Mouse (Mus musculus) forebrain, embryonic 15.5 days (tissue): ENCODE results near the gene Gm9857. TPM values are rescaled to one million over a fixed set of nuclear protein-coding genes. Genes with fewer than 3 reads are reported as not detected.

ENCODE experiments used
- ATAC-seq: fragments of 200-750 bp; cut with Nextera tagmentation; replicated peaks from 2 replicates; pipeline ENCODE4 v1.8.0; 2017; ENCODE audit warnings: mild to moderate bottlenecking, moderate TSS enrichment, moderate library complexity
- H3K27ac ChIP-seq: fragments of 300-500 bp; sonication (generic); replicated peaks from 2 replicates; pipeline ENCODE4 v1.5.1; 2015; ENCODE audit warnings: mild to moderate bottlenecking, inconsistent platforms
- H3K27me3 ChIP-seq: fragments of 300-500 bp; sonication (generic); 2 replicates; pipeline ENCODE4 v1.6.1; 2015; ENCODE audit warnings: inconsistent platforms
- H3K36me3 ChIP-seq: fragments of 300-500 bp; sonication (generic); 2 replicates; pipeline ENCODE4 v1.6.1; 2015; ENCODE audit warnings: mild to moderate bottlenecking, inconsistent platforms
- H3K4me1 ChIP-seq: fragments of 300-500 bp; sonication (generic); 2 replicates; pipeline ENCODE4 v1.6.1; 2015; ENCODE audit warnings: inconsistent platforms
- H3K4me2 ChIP-seq: fragments of 300-500 bp; sonication (generic); replicated peaks from 2 replicates; pipeline ENCODE4 v1.6.1; 2015; ENCODE audit warnings: mild to moderate bottlenecking, inconsistent platforms
- H3K4me3 ChIP-seq: fragments of 300-500 bp; sonication (generic); 2 replicates; pipeline ENCODE4 v1.5.1; 2015; ENCODE audit warnings: mild to moderate bottlenecking, inconsistent platforms
- H3K9ac ChIP-seq: fragments of 300-500 bp; sonication (generic); replicated peaks from 2 replicates; pipeline ENCODE4 v1.6.1; 2015; ENCODE audit warnings: mild to moderate bottlenecking, inconsistent platforms
- H3K9me3 ChIP-seq: fragments of 300-500 bp; sonication (generic); 2 replicates; pipeline ENCODE4 v1.6.1; 2016; ENCODE audit warnings: inconsistent platforms
- WGBS: fragments of 180-500 bp; shearing (Covaris S2); methylation state at CpG from one replicate; pipeline ENCODE4 v1.1.7; 2015; ENCODE audit warnings: mixed read lengths; 5-methylcytosine and 5-hydroxymethylcytosine counted together
- polyA plus RNA-seq: library from polyadenylated mRNA; unstranded; fragments of >200 nt; fragmentation: Nextera tagmentation; extraction: Ambion mirVana; gene quantifications from 2 replicates; pipeline ENCODE4 v1.2.1, GENCODE M21; 2015

The Gm9857 gene
- polyA plus RNA-seq: 0.75 and 0.78 TPM in 2 replicates

DNA sequence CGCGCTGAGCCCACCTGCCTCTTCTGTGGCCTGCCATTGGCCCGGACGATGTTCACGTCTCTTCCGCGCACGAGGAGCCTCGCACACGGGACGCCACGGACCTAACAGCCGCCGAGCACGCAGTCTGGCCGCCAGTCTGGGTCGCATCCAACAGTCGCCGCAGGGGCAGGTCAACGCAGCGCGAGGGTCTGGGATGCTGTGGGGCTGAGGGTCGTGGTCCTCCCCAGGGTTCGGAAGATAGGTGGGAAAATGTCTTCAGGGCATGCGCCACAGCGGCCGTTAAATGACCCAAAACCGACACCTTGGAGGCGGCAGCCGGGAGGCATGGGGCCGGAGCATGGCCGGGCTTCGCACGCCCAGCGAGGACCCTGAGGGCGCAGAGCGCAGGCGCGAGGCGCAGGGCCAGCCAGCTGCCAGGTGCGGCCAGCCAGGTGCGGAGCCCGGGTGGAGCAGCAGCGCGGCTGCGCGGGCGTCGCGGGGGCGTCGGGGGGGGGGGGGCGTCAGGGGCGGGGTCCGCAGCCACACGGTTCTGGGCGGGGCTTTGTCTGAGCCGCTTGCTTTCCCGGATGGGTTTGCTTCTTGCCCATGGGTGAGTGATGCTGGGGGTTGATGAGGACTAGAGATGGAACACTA is at the start of gene Gm9857:
Gm9857 (minus strand) TSS at position 445 of the 633 bp plus-strand sequence.
- Histone ChIP-seq H3K4me2 (peak within 1 kb of the TSS; percentile 55), H3K27ac (no peak within 1 kb of the TSS), H3K4me3 (peak within 1 kb of the TSS; percentile 40), H3K36me3 (no peaks in the 10 kb centered on the region), H3K4me1 (peaks cover 5% of the 10 kb centered on the region; the same call in 1 of the 2 replicates), H3K9me3 (no peaks in the 10 kb centered on the region), H3K27me3 (no peaks in the 10 kb centered on the region), H3K9ac (0 out of 2 replicates have a peak within 1 kb of the TSS, but pooled peaks have one; percentile 4)
- peak; percentile 82 for ATAC-seq
- WGBS: 64% methylated on average over 43 of the region's 59 CpGs

DNA sequence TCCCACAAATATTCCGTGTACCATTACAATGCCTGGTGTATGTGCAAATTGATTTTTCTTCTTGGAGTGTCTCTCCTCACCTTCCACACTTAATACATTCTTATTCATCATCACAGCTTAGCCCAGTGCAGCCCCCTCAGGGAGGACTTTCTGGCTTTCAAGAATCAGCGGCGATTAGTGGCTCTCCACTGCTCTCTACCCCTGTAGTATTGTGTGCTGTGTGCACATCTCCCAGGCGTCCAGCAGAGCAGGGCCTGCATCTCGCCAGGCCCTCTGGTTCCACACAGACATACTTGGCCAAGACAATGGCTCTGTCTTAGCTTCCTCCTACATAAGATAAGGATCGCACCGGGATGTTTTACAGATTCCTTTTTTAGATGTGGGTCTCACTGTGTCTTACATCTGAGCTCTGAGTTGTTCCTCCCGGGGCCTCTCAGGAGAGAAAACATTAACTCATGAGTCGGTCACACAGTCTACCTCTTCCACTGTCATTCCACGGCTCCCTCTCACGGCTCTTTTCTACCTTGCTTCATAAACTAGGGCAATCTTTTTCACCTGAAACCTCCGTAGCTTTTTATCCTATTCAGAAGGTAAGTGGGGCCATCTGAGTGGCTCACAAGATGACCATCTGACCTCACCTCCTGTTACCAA is 46.9 kb upstream of the Gm9857 start:
- Histone ChIP-seq H3K9me3 (no peaks in the 10 kb centered on the region), H3K4me3 (no peak overlapping the region), H3K4me2 (no peak overlapping the region), H3K4me1 (no peaks in the 10 kb centered on the region), H3K27ac (peak overlapping the region; percentile 58; the same call in 1 of the 2 replicates), H3K36me3 (peaks cover 17% of the 10 kb centered on the region), H3K9ac (no peak overlapping the region), H3K27me3 (no peaks in the 10 kb centered on the region)
- peak; percentile 57 for ATAC-seq
- 61% methylated on average over 12 of the region's 12 CpGs for WGBS

DNA sequence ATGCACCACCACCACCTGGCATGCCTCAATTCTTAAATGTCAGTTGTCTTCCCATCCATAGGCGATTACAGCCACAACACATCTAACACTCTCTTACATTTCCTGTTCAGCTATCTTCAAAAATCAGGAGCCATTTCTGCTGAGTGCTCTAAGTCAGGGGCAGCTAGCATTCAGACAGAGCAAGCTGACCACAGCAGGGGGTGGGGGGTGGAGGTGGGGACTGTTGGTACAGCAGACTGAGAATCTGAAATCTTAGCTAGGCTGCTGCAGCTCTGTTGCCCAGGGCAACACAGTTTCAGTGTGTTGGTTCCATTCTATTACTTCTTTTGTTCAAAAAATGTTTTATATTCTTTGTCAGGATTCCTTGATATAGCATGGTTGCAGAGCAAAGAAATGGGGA is 46.3 kb upstream of the Gm9857 start:
- H3K4me3 ChIP-seq: no peak overlapping the region
- no peak overlapping the region for H3K9ac ChIP-seq
- ATAC-seq: peak; percentile 67
- no peaks in the 10 kb centered on the region for H3K4me1 ChIP-seq
- H3K36me3 ChIP-seq: peaks cover 17% of the 10 kb centered on the region
- no peaks in the 10 kb centered on the region for H3K27me3 ChIP-seq
- H3K27ac ChIP-seq: 0 out of 2 replicates have a peak overlapping the region, but pooled peaks have one; percentile 58
- WGBS: 73% methylated on average over 1 of the region's 1 CpGs
- H3K4me2 ChIP-seq: no peak overlapping the region
- H3K9me3 ChIP-seq: no peaks in the 10 kb centered on the region

DNA sequence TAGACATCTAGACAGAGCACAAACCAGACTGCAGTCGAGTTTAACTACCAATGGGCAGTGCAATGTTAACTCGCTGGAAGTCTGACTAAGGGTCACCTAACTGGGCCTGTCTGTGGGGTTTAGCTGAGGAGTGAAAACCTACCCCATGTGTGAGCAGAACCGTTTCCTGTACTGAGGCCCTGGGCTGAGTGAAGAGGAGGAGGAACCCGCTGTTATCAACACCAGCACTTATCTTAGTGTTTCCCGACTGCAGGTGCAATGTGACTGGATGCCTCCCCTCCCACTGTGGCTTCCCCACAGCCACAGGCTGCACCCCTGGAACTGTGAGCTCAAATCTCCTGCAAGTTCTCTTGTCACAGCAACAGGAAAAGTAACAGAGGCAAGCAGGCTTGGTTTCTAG is 43.7 kb upstream of the Gm9857 start:
- WGBS: 87% methylated on average over 5 of the region's 5 CpGs
- Histone ChIP-seq H3K9ac (no peak overlapping the region), H3K27me3 (no peaks in the 10 kb centered on the region), H3K4me2 (no peak overlapping the region), H3K4me3 (no peak overlapping the region), H3K27ac (no peak overlapping the region), H3K36me3 (peaks cover 12% of the 10 kb centered on the region), H3K4me1 (no peaks in the 10 kb centered on the region), H3K9me3 (no peaks in the 10 kb centered on the region)
- ATAC-seq: no peak

DNA sequence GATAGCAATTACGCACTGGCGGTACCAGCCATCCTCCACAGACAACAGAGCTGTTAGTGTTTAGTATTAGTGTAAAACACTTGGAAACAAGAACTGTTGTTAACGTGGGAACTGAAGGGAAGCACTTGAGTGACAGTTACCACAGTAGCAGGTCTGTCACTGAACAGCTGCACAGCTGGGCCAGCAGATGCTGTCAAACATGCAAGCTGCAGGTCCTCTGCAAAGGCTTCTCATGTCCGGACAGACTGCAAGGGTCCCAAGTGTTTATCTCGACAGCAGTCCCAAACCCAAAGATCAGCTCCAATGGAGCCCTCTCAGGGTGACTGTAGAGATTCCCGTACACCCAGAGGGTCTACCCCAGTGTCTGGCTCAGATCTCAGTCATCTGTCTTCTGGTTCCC is 41.7 kb upstream of the Gm9857 start:
- Histone ChIP-seq H3K4me3 (no peak overlapping the region), H3K36me3 (peaks cover 20% of the 10 kb centered on the region), H3K9me3 (no peaks in the 10 kb centered on the region), H3K27me3 (no peaks in the 10 kb centered on the region), H3K9ac (no peak overlapping the region), H3K4me2 (no peak overlapping the region), H3K4me1 (no peaks in the 10 kb centered on the region), H3K27ac (no peak overlapping the region)
- ATAC-seq: no peak
- 85% methylated on average over 6 of the region's 6 CpGs for WGBS

DNA sequence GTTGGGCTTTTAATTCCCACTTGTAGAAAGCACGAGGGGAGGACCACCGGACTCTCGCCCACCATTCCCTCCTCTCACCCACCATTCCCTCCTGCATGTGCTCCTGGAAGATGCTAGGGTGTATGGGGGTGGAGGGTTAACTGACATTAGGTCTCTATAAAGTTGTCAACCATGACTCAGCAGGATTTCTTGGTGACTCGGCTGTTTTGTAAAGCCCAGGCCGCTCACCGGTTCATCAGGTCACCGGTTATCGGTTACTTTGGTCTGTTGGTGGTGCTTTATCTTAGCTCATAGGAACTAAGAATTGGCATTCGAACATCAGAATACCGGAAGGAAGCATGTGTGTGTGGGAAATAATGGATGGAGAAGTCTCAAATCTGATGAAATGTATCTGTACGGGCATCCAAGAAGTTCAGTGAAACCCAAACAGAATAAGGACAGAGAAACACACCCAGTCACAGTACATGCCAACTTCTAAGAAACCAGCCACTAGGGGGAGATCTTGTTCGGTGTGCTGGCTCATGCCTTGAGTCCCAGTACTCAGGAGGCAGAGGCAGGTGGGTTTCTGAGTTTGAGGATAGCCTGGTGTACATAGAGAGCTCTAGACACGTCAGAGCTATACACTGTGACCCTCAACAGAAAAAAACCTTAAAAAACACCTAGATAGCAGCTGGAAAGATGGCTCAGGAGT is 37.2 kb upstream of the Gm9857 start:
- H3K36me3 ChIP-seq: peaks cover 20% of the 10 kb centered on the region
- H3K27me3 ChIP-seq: no peaks in the 10 kb centered on the region
- no peak overlapping the region for H3K4me2 ChIP-seq
- H3K9ac ChIP-seq: no peak overlapping the region
- no peaks in the 10 kb centered on the region for H3K9me3 ChIP-seq
- no peaks in the 10 kb centered on the region for H3K4me1 ChIP-seq
- WGBS: 95% methylated on average over 13 of the region's 13 CpGs
- no peak overlapping the region for H3K27ac ChIP-seq
- no peak for ATAC-seq
- H3K4me3 ChIP-seq: no peak overlapping the region

DNA sequence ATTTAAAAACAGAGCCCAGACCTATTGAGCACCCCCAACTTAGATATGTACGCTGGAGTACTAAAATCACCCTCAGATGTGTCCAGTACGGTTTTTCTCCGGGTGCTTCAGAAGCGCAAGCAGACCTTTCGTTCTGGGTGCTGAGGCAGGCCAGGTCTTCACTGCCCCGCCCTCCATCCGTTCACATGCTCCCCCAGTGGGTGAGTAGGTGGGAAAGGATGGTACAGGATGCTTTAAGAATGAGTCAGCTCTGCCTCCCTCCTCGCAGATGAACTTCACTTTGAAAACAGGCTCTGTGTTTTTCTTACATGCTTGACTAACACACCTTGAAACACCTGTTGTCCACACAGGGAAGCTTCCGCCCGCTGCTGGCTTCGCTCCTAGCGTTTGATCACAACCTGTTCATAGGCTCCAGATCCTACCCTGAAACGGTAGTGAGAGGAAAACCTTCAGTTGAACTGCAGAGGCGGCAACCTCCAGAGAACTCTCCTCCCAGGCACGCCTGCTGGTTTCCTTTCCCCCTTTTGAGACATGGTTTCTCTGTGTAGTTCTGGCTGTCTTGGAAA is 34.8 kb upstream of the Gm9857 start:
- no peaks in the 10 kb centered on the region for H3K4me1 ChIP-seq
- no peak overlapping the region for H3K4me2 ChIP-seq
- H3K4me3 ChIP-seq: no peak overlapping the region
- H3K27me3 ChIP-seq: no peaks in the 10 kb centered on the region
- peaks cover 19% of the 10 kb centered on the region for H3K36me3 ChIP-seq
- 91% methylated on average over 15 of the region's 15 CpGs for WGBS
- ATAC-seq: no peak
- H3K9ac ChIP-seq: no peak overlapping the region
- no peaks in the 10 kb centered on the region for H3K9me3 ChIP-seq
- H3K27ac ChIP-seq: no peak overlapping the region

DNA sequence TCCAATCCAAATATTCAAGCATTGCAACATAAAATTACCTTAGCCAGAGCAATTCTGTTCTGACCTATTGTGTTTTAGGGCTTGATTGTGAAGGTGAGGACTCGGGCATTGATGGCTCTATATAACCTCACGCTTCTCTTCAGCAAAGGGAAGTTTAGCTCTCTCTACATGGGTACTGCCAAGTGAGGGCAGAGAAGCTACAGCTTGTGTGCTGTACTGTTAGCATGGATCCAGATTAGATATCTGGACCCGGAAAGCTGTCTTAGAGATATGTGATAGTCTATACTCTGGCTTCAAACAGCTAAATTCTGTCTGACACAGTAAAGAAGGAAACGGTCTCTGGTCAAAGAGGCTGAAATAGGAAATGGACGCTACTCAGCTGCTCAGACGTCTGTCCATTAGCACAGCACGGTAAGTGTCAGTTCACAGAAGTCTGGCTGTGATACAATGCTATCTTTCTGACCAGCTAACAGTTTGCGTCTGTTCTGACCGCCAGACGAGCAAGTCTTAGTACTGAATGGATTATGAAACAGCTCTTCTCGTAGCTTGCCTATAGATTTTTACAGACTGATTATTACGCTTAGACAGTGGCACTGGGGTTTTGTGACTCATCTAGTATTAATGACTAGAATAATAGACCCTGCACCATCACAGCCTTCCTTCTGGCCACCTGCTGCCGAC is 33.9 kb upstream of the Gm9857 start:
- H3K27ac ChIP-seq: no peak overlapping the region
- no peak overlapping the region for H3K4me2 ChIP-seq
- H3K9me3 ChIP-seq: no peaks in the 10 kb centered on the region
- no peak for ATAC-seq
- no peaks in the 10 kb centered on the region for H3K4me1 ChIP-seq
- H3K4me3 ChIP-seq: no peak overlapping the region
- H3K27me3 ChIP-seq: no peaks in the 10 kb centered on the region
- peaks cover 11% of the 10 kb centered on the region for H3K36me3 ChIP-seq
- H3K9ac ChIP-seq: no peak overlapping the region
- 84% methylated on average over 13 of the region's 13 CpGs for WGBS

DNA sequence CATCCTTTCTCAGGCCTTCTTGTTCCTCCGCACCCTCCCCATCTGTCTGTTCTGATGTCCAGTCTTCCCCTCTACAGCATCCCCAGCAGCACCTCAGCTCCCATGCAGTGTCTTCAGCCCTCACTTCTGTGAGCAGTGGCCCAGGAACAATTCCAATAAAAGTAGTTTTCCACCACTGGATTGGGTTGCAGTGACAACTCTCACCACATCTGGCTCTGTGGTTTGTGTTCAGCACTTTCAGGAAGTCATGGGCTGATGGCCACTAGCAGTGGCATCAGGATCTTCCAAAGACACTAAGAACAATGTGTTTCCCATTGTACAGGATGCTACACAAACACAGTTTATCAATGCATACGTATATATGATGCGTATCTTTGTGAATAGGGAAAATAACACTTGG is 25.8 kb upstream of the Gm9857 start:
- Histone ChIP-seq H3K27ac (no peak overlapping the region), H3K4me1 (peaks cover 8% of the 10 kb centered on the region), H3K9ac (no peak overlapping the region), H3K27me3 (no peaks in the 10 kb centered on the region), H3K9me3 (no peaks in the 10 kb centered on the region), H3K4me2 (no peak overlapping the region), H3K36me3 (no peaks in the 10 kb centered on the region), H3K4me3 (no peak overlapping the region)
- ATAC-seq: no peak
- WGBS: 93% methylated on average over 3 of the region's 3 CpGs

DNA sequence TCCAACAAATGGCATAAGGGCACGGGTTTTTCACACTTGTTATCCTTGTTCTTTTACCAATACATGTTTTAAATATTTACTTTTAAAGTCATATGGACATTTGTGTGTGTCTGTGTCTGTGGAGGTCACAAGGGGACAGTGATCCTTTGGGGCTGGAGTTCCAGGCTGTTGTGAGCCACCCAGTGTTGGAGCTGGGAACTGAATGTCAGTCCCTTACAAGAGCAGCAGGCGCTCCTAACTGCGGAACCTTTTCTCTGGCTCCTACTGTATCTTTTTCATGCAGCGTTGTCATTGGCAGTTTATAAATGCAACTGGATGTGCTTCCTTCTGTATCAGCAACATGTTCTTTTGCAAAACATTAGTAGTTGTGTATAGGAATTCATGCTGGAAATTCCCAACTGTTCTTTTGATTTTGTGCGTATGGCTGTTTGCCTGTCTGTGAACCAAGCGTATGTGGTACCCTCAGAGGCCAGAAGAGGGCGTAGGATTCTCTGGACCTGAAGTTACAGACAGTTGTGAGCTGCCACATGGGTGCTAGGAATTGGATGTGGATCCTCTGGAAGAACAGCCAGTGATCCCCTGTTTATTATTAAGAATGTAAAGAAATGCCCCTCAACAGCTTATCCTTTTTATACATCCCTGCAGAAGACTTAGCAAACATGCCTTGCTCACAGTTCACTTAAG is 24.3 kb upstream of the Gm9857 start:
- Histone ChIP-seq H3K4me3 (no peak overlapping the region), H3K27ac (no peak overlapping the region), H3K4me2 (no peak overlapping the region), H3K9ac (no peak overlapping the region), H3K27me3 (no peaks in the 10 kb centered on the region), H3K9me3 (no peaks in the 10 kb centered on the region), H3K4me1 (peaks cover 10% of the 10 kb centered on the region), H3K36me3 (no peaks in the 10 kb centered on the region)
- no peak for ATAC-seq
- 80% methylated on average over 7 of the region's 7 CpGs for WGBS

DNA sequence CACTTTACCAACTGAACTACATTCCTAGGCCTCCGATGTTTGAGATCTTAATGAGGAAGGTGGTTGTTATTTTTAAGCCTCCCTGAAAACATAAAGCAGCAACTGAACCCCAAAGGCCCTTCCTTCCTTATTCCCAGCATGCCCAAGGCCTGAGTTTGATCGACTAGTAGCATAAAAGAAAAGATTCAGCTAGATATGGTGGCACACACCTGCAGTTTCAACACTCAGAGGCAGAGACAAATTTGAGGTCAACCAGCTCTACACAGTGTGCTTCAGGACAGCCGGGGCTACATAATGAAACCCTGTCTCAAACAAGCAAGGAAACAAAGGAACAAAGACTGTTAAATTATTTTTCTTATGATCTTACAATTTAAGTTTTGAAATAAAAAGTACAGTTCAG is 23.5 kb upstream of the Gm9857 start:
- H3K4me1 ChIP-seq: peaks cover 10% of the 10 kb centered on the region
- H3K4me2 ChIP-seq: no peak overlapping the region
- no peak overlapping the region for H3K4me3 ChIP-seq
- no peak overlapping the region for H3K9ac ChIP-seq
- WGBS: 87% methylated on average over 3 of the region's 3 CpGs
- no peak for ATAC-seq
- H3K27me3 ChIP-seq: no peaks in the 10 kb centered on the region
- no peaks in the 10 kb centered on the region for H3K9me3 ChIP-seq
- no peaks in the 10 kb centered on the region for H3K36me3 ChIP-seq
- no peak overlapping the region for H3K27ac ChIP-seq
